Mouse (Mus musculus) stomach, postnatal 0 days (tissue): ENCODE data around the gene Kti12. TPM values are rescaled to one million over a fixed set of nuclear protein-coding genes. Genes with fewer than 3 reads are reported as not detected.

Experiments used
- ATAC-seq: fragments of 200-750 bp; cut with Nextera tagmentation; 2 replicates; pipeline ENCODE4 v1.8.0; 2017; ENCODE audit not compliant: low FRiP score, low TSS enrichment
- DNase-seq: peaks from one replicate; pipeline ENCODE4 v3.0.0-alpha.2; 2016; ENCODE audit warnings: low spot score
- H3K27ac ChIP-seq: fragments of 300-500 bp; sonication (generic); replicated peaks from 2 replicates; pipeline ENCODE4 v1.5.1; 2014; ENCODE audit warnings: mild to moderate bottlenecking, control low read depth
- H3K27me3 ChIP-seq: fragments of 300-500 bp; sonication (generic); 2 replicates; pipeline ENCODE4 v1.6.1; 2014; ENCODE audit warnings: low read length; ENCODE audit not compliant: control insufficient read depth, insufficient read depth
- H3K36me3 ChIP-seq: fragments of 300-500 bp; sonication (generic); 2 replicates; pipeline ENCODE4 v1.6.1; 2014; ENCODE audit warnings: low read length, mixed read lengths; ENCODE audit not compliant: control insufficient read depth, insufficient read depth
- H3K4me1 ChIP-seq: fragments of 300-500 bp; sonication (generic); replicated peaks from 2 replicates; pipeline ENCODE4 v1.6.1; 2014; ENCODE audit warnings: antibody characterized with exemption; ENCODE audit not compliant: control insufficient read depth, insufficient read depth
- H3K4me2 ChIP-seq: fragments of 300-500 bp; sonication (generic); replicated peaks from 2 replicates; pipeline ENCODE4 v1.6.1; 2014; ENCODE audit warnings: low read depth, mild to moderate bottlenecking, control low read depth, moderate library complexity
- H3K4me3 ChIP-seq: fragments of 300-500 bp; sonication (generic); 2 replicates; pipeline ENCODE4 v1.5.1; 2014; ENCODE audit warnings: low read depth, low read length, control low read depth
- H3K9ac ChIP-seq: fragments of 300-500 bp; sonication (generic); 2 replicates; pipeline ENCODE4 v1.6.1; 2014; ENCODE audit warnings: mild to moderate bottlenecking, low read length, control low read depth, mixed read lengths
- H3K9me3 ChIP-seq: fragments of 300-500 bp; sonication (generic); 2 replicates; pipeline ENCODE4 v1.6.1; 2016; ENCODE audit warnings: low read length; ENCODE audit not compliant: control insufficient read depth
- CTCF ChIP-seq: IDR thresholded peaks from 2 replicates; pipeline ENCODE4 v1.5.1; 2016; ENCODE audit warnings: antibody characterized with exemption, low read depth, mild to moderate bottlenecking, moderate library complexity
- EP300 ChIP-seq: optimal IDR thresholded peaks from 2 replicates; pipeline ENCODE3; 2016; ENCODE audit warnings: antibody characterized with exemption
- WGBS: fragments of 180-500 bp; shearing (Covaris S2); extraction: QIAGEN DNeasy Blood & Tissue Kit; methylation state at CpG from one replicate; pipeline ENCODE4 v1.1.7; 2014; 5-methylcytosine and 5-hydroxymethylcytosine counted together
- polyA plus RNA-seq: library from polyadenylated mRNA; unstranded; fragments of >200 nt; fragmentation: Nextera tagmentation; extraction: Ambion mirVana; gene quantifications from 2 replicates; pipeline ENCODE4 v1.2.1, GENCODE M21; 2015

Gene Kti12
- polyA plus RNA-seq, 1 experiment from 2014 or later = 30.9 TPM

DNA sequence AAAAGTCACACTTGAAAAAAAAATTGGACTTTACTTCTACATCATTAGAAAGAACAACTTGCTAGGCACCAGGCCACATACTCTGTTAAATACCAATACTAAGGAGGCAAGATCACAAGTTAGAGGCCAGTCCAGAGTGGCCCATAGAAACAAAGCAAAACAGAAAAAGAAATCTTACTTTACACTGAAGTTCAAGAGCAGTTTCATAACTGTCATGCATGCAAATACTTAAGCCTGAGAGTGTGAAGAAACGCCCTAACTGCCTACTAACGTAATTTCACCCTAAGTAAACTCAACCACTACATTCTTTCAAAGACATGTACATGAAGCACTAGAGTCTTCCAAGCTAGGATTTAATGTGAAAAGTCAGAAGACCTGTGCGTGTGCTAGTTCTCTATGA lies 21.9 kb upstream of the Kti12 start:
- no peak for DNase-seq
- 79% methylated on average over 3 of the region's 3 CpGs for WGBS
- Histone ChIP-seq H3K4me1 (no peaks in the 10 kb centered on the region), H3K27me3 (no peaks in the 10 kb centered on the region), H3K4me3 (no peak overlapping the region), H3K9ac (no peak overlapping the region), H3K27ac (no peak overlapping the region), H3K36me3 (peaks cover 18% of the 10 kb centered on the region; the same call in 1 of the 2 replicates), H3K9me3 (no peaks in the 10 kb centered on the region), H3K4me2 (no peak overlapping the region)
- ATAC-seq = no peak
- no peak for TF ChIP-seq CTCF
- no peak for TF ChIP-seq EP300

DNA sequence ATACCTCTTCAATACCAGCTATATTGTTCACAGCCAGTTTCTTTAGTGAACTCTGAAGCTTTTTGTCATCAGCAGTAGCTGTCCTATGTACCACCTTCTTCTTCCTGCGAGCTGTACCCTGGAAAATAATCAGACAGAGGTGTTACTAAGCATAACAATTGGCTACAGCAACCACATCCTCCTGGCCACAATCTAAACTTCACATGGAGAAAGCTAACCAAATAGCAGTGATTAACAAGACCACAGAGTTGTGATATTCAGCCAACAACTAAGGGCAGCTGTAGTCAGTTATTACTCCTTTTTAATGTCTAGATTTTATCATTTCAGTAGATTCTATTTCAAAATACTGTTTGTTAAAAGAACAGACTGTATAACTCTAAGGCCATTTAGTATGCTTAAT lies 21.5 kb upstream of the Kti12 start:
- no peak for DNase-seq
- Histone ChIP-seq H3K4me3 (no peak overlapping the region), H3K9me3 (no peaks in the 10 kb centered on the region), H3K4me1 (no peaks in the 10 kb centered on the region), H3K4me2 (no peak overlapping the region), H3K36me3 (peaks cover 18% of the 10 kb centered on the region; the same call in 1 of the 2 replicates), H3K9ac (no peak overlapping the region), H3K27ac (no peak overlapping the region), H3K27me3 (no peaks in the 10 kb centered on the region)
- 86% methylated on average over 1 of the region's 1 CpGs for WGBS
- TF ChIP-seq EP300 (no peak), CTCF (no peak)
- ATAC-seq = no peak

GRCm38 (mm10) chr4:108826643-108827042 lies 20.9 kb upstream of the Kti12 start:
- peaks cover 18% of the 10 kb centered on the region; the same call in 1 of the 2 replicates for H3K36me3 ChIP-seq

GRCm38 (mm10) chr4:108830698-108831097 lies 16.9 kb upstream of the Kti12 start:
- no peak for DNase-seq
- no peaks in the 10 kb centered on the region for H3K27me3 ChIP-seq

More at GRCm38 (mm10) chr4:108826643-108827042, 20.9 kb upstream of the Kti12 start:
- no peaks in the 10 kb centered on the region for H3K9me3 ChIP-seq
- no peak for TF ChIP-seq CTCF
- no peak for TF ChIP-seq EP300
- H3K4me1 ChIP-seq = no peaks in the 10 kb centered on the region
- no peak overlapping the region for H3K4me3 ChIP-seq
- no peak overlapping the region for H3K9ac ChIP-seq
- ATAC-seq (no peak), DNase-seq (no peak)
- H3K27me3 ChIP-seq = no peaks in the 10 kb centered on the region
- no peak overlapping the region for H3K4me2 ChIP-seq
- H3K27ac ChIP-seq = no peak overlapping the region
- 71% methylated on average over 2 of the region's 2 CpGs for WGBS

GRCm38 (mm10) chr4:108832916-108833827 lies 14.4 kb upstream of the Kti12 start, which contains the start of gene Btf3l4:
TSS of gene Btf3l4 (minus strand) at chr4:108833614.
- Histone ChIP-seq H3K9me3 (no peaks in the 10 kb centered on the region), H3K9ac (peak within 1 kb of the TSS; percentile 98), H3K27me3 (no peaks in the 10 kb centered on the region), H3K4me3 (peak within 1 kb of the TSS; percentile 94), H3K4me1 (no peaks in the 10 kb centered on the region; the same call in 1 of the 2 replicates), H3K27ac (peak within 1 kb of the TSS; percentile 93), H3K36me3 (0 out of 2 replicates have a peak, but pooled peaks cover 2% of the 10 kb centered on the region), H3K4me2 (peak within 1 kb of the TSS; percentile 72)
- ATAC-seq (peak; percentile 95), DNase-seq (peak; percentile 97)
- WGBS = under 1% methylated on average over 52 of the region's 73 CpGs
- TF ChIP-seq EP300 = no peak
- TF ChIP-seq CTCF = no peak

More at GRCm38 (mm10) chr4:108830698-108831097, 16.9 kb upstream of the Kti12 start:
- no peak overlapping the region for H3K4me3 ChIP-seq
- H3K9me3 ChIP-seq = no peaks in the 10 kb centered on the region
- H3K27ac ChIP-seq = no peak overlapping the region
- no peak for ATAC-seq
- 66% methylated on average over 1 of the region's 1 CpGs for WGBS
- H3K4me2 ChIP-seq = no peak overlapping the region
- no peak overlapping the region for H3K9ac ChIP-seq
- peaks cover 8% of the 10 kb centered on the region; the same call in 1 of the 2 replicates for H3K36me3 ChIP-seq
- H3K4me1 ChIP-seq = no peaks in the 10 kb centered on the region; the same call in 1 of the 2 replicates
- no peak for TF ChIP-seq EP300
- no peak for TF ChIP-seq CTCF

- H3K27me3 ChIP-seq = no peaks in the 10 kb centered on the region
- peak overlapping the region; percentile 98 for H3K9ac ChIP-seq
- peak overlapping the region; percentile 94 for H3K4me3 ChIP-seq
- no peaks in the 10 kb centered on the region for H3K9me3 ChIP-seq
- peak overlapping the region; percentile 93 for H3K27ac ChIP-seq
- no peaks in the 10 kb centered on the region; the same call in 1 of the 2 replicates for H3K4me1 ChIP-seq
- ATAC-seq (peak; percentile 59; the same call in 1 of the 2 replicates), DNase-seq (no peak)
- no peaks in the 10 kb centered on the region for H3K36me3 ChIP-seq
- peak overlapping the region; percentile 72 for H3K4me2 ChIP-seq
- no peak for TF ChIP-seq EP300
- TF ChIP-seq CTCF = no peak
- WGBS = 0% methylated on average over 6 of the region's 6 CpGs
These were observed 13.8 kb upstream of the Kti12 start for GRCm38 (mm10) chr4:108833828-108834114.
